Mouse (Mus musculus): ENCODE results near the gene Prss41.

Gene Prss41

DNA sequence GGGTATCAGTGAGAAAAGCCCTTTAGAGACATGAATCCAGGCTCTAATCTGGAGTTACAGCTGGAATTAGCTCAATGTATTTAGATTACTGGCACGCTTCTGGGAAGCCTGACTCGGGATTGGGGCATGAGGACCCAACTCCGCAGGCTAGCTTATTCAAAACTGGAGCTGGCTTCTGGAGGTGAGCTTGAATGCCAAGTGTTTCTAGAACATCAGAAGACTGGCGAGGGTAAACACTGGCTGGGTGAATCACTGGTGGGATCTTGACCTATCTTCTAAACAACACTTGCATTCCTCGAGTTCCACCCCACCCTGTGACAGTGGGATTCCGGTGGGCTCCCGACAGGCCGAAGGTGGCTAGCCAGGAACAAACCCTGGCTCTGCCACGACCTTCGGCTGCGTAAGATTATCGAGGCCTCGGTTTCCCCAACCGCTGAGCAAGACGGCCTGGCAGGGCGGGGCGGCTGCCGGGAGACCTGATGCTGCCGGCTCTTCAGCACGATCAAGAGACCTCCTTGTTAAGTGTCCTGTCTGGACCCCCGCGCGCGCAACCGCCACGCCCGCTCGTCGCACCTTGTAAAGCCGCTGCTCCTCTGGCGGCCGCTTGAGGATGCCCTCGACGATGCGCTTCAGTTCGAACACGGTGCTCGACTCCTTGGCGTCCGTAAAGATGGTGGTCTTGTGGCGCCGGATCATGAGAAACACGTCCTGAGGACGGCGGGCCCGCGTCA, 15.5 kb downstream of the Prss41 start:
- DNase-seq (ENCODE audit: low spot score in 2 of 2) = peak; percentile 43 to 51

DNA sequence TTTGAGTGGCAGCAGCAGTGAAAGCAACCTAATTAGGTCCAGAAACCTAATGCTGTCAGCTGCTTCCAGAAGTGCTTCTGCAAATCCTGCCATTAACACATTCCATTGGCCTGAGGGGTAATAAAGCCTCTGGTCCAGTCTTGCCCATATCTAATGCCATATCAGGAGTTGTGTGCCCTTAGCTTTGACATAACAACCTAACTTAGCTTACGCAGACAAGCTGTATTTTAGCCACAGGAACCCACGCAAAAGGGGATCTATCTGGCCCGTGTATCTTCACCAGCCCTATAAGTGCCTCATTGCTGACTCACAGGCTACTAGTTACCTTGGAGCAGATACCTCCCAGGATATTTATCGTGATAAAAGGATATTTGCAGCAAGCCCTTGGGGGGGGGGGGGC, 18.4 kb downstream of the Prss41 start:
- DNase-seq (ENCODE audit: low spot score in 2 of 2) = no peak

DNA sequence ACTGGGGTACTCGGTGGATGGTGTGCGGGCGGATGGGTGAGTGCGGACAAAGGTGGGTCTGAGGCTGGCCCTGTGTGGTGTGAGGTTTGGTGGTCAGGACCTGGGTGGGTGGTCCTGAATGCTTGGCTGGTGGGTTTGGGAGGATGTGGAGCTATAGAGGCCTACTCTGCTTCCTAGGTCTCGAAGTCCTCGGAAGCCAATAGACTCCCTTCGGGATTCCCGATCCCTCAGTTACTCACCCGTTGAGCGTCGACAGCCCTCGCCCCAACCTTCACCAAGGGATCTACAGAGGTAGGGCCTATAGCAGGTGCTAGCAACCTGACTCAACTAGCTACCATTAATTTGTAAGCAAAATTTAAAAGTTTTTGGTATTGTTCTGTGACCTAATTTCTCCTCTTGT, 20.4 kb downstream of the Prss41 start:
- no peak for DNase-seq (ENCODE audit: low spot score in 2 of 2)

DNA sequence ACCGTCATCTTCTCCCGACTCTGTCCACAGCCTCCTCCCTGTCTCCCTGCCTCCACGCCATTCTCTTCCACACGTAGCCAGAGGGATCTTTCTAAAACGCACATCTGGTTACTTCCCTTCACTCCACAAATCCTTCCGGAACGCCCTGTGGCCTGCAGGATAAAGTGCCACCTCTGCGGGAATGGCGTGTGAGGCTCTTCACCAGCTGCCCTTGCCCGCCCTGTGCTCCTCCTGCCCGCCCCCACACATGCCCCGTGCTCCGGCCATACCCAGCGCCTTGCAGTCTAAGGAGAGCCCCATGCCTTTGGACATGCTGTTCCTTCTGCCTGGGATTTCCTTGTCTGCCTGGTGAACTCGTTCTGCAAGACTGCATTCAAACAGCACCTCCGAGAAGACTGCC, 21.0 kb downstream of the Prss41 start:
- no peak for DNase-seq (ENCODE audit: low spot score in 2 of 2)

DNA sequence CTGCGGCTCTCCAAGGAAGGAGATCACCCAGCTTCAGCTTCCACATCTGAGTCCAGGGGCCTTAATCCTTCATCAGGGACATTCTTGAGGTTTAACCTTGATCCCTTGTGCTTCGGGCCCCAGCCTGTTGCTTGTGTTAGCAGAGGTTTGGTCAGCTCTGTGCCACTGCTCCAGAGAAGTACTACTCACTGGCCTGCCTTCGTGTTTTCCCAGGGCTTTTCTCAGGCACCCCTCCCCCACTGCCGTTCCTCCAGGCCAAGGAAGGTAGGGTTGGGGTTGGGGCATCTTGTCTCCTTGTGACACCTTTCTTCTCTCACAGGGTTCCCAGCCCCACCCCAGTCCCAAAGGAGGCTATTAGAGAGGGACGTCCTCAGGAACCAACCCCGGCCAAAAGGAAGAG, 21.9 kb downstream of the Prss41 start:
- DNase-seq (ENCODE audit: low spot score in 2 of 2) = no peak

DNA sequence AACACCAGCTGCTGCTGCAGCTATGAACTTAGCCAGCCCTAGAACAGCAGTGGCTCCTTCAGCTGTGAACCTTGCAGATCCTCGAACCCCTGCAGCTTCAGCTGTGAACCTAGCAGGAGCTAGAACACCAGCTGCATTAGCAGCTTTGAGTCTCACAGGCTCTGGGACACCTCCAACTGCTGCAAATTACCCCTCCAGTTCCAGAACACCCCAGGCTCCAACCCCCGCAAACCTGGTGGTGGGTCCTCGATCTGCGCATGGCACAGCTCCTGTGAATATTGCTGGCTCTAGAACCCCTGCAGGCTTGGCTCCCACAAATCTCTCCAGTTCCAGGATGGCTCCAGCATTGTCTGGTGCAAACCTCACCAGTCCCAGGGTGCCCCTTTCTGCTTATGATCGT, 23.2 kb downstream of the Prss41 start:
- no peak for DNase-seq (ENCODE audit: low spot score in 2 of 2)

DNA sequence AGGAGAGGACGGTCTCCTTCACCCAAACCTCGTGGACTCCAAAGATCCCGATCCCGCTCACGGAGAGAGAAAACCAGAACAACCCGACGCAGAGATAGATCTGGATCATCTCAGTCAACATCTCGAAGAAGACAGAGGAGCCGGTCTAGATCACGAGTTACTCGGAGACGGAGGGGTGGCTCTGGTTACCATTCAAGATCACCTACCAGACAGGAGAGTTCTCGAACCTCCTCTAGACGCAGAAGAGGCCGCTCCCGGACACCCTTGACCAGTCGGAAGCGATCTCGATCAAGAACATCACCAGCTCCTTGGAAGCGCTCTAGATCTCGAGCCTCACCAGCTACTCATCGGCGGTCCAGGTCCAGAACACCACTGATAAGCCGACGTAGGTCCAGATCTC, 24.7 kb downstream of the Prss41 start:
- no peak for DNase-seq (ENCODE audit: low spot score in 2 of 2)

DNA sequence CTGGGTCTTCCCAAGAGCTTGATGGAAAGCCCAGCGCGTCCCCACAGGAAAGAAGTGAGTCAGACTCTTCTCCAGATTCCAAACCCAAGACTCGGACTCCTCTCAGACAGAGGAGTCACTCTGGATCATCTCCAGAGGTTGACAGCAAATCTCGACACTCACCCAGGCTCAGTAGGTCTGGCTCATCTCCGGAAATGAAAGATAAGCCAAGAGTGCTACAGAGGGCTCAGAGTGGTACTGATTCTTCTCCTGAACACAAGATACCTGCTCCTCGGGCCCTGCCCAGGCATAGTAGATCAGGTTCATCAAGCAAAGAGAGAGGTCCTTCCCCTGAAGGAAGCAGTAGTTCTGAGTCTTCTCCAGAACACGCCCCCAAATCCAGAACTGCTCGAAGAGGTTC, 25.4 kb downstream of the Prss41 start:
- DNase-seq (ENCODE audit: low spot score in 2 of 2) = no peak

DNA sequence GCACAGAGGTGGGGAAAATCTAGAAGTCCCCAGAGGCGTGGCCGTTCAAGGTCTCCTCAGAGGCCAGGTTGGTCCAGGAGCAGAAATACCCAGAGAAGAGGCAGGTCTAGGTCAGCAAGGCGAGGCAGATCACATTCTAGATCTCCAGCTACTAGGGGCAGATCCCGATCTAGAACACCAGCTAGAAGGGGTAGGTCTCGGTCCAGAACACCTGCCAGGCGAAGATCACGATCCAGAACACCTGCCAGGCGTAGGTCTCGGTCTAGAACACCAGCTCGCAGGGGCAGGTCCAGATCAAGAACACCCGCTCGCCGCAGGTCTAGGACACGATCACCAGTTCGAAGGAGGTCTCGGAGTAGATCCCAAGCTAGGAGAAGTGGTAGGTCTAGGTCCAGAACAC, 28.3 kb downstream of the Prss41 start:
- DNase-seq (ENCODE audit: low spot score in 2 of 2) = no peak

DNA sequence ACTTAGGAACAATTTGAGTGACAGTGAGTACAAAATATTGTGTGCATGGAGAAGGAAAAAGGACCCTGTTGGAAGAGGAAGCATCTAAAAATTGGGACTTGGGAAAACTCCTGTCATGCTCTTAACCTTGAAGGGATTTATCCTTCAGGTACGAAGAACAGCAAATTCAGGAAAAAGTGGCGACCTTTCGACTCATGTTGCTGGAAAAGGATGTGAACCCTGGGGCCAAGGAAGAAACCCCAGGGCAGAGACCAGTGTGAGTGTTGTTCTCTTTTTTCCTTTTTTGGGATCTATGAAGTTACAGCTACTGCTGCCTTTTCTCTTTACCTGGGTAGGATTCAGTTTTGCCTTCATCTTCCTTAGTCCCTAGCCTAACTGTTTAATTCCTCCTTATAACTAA, 36.1 kb downstream of the Prss41 start:
- DNase-seq (ENCODE audit: low spot score in 2 of 2) = no peak

DNA sequence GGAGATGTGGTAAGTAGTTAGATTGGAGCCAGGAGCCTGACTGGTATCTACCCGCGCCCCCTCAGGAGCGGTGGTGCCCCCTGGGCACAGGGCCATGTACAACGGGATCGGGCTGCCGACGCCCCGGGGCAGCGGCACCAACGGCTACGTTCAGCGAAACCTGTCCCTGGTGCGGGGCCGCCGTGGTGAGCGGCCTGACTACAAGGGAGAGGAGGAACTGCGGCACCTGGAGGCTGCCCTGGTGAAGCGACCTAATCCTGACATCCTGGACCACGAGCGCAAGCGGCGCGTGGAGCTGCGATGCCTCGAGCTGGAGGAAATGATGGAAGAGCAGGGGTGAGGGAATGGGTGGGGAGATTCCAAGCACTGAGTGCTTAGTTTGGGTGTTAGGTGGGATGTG, 37.1 kb downstream of the Prss41 start:
- no peak for DNase-seq (ENCODE audit: low spot score in 2 of 2)

DNA sequence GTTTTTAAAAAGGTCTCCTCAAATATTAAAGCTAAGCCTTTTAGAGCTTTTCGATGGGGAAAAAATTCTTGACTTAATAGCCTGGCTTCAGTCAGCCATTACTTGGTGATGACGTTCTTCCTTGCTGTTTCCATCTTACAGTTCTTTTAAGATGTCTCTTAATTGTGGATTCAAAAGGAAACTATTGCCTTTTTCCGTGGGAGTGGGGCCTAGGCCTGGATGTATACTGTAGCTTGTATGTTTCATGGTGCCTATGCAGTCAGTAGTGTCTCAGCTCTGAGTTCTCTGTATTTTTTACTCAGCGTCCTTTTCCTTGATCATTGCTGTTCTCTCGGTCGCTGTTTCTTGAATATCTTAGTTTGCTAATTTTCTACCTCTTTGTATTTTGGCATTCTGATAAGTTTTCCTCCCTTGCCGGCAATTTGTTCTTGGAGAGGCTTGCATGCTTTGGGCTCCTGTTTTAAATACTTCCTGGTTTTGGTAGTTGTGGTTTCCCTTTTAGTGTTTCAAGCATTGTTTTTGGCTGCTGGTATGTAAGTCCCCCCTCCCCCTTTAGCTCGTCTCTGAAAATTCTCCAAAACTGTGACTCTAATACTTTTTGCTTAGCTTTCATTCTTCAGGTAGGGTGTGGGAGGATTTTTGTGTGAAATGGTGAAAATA, 39.4 kb downstream of the Prss41 start:
- DNase-seq (ENCODE audit: low spot score in 2 of 2) = no peak

DNA sequence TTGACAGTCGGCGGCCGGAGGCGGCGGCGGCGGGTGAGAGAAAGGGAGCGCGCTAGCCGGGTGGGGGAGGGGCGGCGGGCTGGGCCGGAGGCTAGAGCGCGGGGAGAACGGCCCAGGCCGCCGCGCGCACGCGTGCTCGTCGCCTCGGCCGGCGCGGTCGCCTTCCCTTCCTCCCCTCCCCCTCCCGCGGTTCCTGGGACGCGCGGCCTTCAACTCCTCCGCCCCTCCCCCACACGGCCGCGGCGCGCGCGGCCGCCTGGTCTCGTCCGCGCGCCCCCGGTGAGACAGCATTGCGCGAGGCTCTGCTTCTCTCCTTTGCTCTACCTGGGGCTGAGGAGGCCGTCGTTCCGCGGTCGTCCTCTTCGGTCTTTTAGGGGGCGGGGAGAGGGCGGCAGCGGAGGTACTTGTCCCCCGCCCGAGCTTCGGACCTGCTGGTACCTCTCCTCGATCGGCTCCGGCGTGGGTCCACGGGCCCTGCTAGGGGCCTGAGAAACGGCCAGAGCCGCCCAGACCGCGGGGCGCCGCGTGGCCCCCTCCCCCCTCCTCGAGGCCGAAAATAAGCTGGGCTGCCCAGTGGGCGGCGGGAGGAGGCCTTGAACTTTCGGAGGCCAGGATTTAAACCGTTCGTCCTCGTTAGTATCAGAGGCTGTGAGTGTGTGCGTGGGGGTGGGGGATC, 40.5 kb downstream of the Prss41 start:
- DNase-seq (ENCODE audit: low spot score in 2 of 2) = peak; percentile 75 to 79

DNA sequence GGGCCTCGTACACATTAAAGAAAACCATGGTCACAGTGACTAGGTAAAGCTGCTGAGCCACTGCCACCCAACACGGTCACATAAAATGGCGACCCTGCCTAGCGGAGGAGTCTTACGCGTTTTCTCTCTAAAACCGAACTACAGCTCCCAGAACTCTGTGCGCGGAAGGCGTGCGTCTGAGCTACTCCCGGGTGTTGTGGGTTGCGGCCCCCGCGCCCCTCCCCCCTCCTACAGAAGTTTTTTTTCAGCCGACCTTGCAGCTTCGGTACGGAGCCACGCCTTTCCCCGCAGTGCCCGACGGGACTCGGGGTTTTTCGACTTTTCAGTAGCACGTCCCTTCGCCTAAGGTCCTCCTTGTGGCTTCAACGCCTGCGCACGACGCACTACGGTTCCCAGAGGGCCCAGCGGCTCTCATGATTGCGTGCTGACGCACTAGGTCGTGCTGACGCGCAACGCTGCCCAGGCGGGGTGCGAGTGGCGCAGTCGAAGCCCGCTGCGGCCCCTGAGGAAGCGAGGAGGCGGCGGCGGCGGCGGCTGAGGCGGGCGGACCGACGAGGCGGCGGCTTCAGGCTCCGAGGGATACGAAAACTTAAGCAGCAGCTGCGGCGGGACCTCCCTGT, 41.1 kb downstream of the Prss41 start:
- DNase-seq (ENCODE audit: low spot score in 2 of 2) = peak; percentile 98 to 99

DNA sequence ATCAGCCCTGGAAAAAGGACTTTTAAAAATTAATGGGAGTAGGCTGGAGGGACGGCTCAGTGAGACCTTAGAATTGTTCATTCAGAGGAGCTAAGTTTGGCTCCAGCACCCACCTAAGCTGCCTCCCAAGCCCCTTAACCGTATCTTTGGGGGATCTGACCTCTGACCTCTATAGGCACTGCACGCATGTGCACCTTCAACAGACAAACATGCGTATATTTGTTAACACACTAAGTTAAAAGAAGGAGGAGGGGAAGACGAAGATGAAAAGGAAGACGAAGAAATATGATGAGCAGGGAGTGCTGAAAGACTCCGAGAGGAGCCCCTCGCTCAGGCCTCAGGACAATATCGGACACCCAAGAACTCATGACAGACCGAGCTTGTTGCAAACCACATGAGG, 42.3 kb downstream of the Prss41 start:
- no peak for DNase-seq (ENCODE audit: low spot score in 2 of 2)

DNA sequence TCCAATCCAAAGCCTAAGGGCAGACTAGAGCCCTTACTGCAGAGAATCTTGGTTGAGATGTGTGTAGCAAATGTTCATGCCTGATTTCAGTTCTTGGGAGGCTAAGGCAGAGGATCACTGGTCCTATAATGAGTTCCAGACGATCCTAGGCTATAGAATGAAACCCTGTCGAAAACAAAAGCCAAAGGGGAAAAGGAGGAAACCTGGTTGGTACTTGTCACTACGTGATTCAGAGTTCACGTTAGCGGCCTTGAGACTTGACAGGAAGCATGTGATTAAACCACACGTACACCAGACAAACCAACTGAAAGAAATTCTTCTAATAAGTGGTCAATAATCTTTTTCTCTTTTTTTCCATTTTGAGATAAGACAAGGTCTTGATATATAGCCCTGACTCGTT, 46.7 kb downstream of the Prss41 start:
- DNase-seq (ENCODE audit: low spot score in 2 of 2) = no peak

DNA sequence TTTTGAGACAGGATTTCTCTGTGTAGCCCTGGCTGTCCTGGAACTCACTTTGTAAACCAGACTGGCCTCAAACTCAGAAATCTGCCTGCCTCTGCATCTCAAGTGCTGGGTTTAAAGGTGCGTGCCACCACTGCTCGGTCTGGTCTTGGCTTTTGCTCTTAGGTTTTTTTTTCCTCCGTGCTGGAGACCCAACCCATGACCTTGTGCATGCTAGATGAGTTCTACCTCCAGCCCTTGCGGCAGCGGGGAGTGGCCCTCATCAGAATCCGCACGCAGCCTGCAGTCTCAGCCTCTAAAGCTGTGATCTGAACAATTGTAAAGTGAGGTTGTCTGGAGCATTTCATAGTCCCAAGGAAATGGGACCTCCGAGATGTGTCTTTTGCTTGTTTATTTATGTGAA, 48.6 kb downstream of the Prss41 start:
- DNase-seq (ENCODE audit: low spot score in 2 of 2) = no peak

DNA sequence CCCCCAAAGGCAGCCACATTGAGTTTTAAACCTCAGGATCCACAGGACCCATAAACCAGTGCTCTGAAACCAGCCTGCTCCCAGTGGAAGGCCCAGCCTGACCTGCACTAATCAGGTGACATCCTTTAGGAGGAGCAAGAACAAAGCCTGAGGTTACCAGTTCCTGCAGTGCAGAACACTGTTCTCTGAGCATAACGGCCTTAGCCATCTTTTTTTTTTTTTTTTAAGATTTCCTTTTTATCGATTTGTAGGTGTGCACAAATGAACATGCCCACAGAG, 53.0 kb downstream of the Prss41 start:
- no peak for DNase-seq (ENCODE audit: low spot score in 2 of 2)

DNA sequence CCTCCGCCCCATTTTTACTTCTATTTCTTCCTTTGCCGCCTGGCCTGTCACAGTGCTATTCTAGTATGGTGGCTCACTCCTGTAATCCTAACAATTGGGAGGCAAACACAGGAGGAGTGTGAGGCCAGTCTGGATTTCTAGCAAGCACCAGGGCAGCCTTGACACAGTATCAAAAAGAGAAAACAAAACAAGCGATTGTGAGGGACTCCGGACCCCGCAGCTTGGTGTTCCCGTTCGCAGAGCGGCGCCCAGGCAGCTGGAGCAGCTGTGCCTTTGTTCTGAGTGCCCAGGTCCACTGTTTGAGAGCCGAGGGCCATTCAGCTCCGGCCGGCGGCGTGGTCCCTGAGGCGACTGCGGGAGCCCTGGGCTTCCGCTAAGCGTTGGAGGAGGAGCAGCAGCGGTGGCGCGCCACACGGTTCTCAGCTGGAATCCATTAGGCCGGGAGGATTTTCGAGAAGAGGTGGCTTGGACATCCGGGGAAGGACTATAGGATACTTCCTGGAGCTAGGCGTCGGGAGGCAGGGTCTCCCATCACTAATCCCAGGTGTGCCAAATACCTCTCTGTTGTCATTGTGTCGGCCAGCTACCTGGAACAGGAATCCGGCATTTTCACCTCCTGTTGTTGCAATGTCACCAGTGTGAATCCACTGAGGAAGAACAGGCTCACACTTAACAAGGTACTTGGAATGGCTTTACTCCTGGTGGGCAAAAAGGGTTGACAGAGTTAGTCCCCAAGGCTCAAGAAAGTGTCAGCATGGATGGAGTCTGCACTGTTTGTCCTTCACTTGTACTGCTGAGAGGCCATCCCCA, 53.5 kb downstream of the Prss41 start, which contains the start of gene Srrm2:
Gene Srrm2, plus strand, starts transcription at position 264 of the 810 bp plus-strand sequence.
- peak in 1 of 2 experiments; percentile 33 for DNase-seq (ENCODE audit: low spot score in 2 of 2)

DNA sequence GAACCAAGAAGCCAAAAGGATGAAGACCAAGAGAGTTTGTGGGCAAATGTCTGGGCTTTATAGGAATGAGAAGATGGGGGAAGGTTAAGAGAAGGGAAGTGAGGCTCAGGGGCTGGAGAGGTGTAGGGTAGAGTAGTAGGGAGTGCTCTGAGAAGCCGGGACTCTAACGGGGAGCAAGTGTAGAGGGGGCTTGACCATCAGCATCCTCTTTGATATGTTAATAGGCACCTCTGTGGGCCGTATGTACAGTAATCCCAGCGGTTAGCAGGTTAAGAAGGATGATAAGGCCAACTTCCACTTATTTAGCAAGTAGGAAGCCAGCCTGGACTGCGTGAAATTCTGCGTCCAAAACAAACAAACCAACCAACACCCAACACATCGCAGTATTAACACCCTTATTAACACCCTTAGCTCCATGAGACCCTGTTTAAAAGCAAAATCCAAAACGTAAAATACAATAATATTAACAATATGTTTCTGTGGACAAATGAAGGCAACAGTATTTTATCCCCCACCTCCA, 54.2 kb downstream of the Prss41 start:
- DNase-seq (ENCODE audit: low spot score in 2 of 2) = no peak

DNA sequence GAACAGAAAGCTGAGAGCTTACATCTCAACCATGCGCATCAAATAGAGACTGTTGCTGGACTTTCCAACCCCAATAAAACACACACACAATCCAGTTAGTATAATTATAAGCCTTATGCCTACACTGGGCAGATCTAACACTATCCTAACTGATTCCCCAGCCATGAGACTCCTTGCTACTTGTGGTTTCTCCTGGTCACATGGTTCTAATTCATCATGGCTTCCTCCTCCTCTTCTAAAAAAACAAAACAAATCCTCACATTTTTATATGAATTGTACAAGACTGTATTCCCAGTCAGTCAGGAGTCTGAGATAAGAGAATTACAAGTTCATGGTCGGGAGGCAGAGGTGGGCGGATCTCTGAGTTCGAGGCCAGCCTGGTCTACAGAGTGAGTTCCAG, 55.0 kb downstream of the Prss41 start:
- DNase-seq (ENCODE audit: low spot score in 2 of 2) = no peak

All from spleen, postnatal 36 days (tissue).